Mouse (Mus musculus): ENCODE results near the gene Itga3.
A peak's percentile ranks its signal among the peaks of the same experiment; 100 is the strongest.

The Itga3 gene

DNA sequence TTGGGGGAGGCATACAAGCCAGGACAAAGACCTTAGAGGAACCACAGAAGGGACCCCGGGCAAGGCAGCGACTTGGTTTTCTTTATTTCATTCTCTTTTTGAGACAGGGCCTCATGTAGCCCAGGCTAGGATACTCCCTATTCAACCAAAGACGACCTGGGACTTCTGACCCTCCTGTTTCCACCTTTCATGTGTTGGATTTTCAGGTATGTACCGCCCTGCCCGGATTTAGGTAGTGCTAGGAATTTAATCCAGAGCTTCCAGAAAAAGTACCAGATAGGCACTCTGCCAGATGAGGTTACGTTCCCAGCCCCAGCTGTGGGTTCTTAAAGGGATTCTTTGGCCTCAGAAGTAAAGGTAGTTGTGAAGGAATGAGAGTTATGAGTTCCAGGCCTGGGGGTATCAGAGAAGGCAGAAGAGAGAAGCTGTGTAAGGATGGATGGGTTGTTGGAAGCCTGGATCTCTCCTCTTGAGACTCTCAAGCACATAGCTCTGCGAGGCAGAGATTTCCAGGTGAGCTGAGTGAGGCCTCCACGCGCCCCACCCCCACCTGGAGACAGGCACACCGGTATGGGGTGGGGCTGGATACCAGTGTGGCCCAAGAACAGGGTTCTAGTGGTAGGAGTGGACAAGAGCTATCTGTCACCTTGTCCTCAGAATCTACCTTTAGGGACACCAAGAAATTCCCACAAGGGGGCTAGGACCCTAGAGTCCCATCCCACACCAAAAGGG lies 7.2 kb downstream of the Itga3 start:
- DNase-seq: no peak

DNA sequence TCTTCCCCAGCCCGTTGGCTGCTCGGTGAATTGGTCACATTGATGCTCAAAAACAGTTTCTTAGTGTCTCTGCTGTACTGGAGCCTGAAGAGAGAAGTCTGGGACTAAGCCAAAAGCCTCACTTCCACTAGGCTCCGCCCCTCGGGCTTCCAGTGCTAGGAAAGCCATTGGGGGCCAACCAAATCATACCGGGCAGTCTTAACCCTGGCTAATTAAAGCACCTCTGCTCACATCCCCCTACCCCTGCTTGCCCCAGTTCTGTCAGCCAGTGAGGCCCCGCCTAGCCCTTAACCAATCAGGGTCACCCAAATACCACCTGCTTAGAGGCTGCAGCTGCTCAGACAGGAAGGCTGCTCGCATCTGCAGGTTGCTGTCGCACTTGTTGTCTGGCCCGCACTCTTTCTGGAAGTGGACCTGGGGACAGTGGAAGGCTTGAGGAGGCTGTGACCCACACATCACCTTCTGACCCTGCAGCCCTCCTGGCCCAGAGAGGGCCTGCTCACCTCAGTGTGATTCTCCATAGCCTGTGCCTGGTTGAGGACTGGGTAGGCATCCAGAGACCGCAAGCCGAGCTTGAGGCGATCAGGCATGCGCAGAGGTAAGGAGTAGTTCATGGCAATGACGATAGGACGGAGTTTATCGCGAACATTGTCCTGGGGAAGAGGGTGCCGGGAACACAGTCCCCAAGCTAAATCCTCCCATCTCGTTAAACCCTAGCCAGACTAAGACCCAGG lies 19.7 kb downstream of the Itga3 start:
- DNase-seq: peak; percentile 72

DNA sequence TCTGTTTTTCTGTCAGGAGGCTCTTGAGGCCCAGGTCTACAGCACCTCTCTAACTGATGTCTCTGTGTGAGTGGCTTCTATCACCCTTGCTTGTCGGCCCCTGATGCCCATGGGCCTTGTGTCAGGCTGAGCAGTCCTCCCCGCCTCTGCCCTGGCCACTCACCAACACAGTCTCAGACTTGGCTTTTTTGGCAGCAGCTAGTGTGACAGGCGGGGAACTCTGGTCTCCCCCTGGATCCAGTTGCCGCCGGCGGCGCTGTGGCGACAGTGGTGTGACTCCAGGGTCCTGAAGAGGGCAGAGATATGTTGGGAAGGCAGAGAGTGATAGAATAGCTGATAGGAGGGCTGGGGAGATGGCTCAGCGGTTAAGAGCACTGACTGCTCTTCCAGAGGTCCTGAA lies 23.5 kb downstream of the Itga3 start:
- DNase-seq: no peak

DNA sequence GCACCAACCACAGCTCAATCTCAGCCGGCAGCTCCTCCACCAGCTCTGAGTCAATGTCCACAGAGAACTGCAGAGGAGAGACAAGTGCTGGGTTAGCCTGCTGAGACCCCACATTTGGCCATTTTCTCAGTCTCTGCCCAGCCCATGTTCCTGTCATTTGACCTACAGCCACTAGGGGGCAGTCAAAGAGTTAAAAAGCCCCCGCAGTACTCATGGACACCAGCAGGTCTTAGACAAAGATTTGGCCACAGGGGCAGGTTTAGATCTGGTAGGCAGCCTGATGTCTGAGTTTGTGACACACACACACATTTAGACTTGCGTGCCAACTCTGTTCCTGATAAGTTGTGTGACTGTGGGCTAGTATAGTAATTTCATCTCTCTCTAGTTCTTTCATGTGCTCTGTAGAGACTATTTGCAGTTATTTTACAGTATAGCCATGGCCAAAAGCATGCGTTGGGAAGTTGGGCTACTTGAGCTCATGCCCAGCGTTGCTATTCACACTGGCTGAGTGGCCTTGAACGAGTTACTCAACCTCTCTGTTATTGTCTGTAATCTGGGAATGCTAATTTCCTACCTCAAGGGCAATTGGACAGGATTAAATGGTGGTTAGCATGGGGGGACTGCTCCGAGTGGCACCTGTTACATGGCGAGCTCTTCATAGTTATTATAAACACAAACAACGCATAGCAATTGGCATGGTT lies 29.5 kb downstream of the Itga3 start:
- peak; percentile 62 for DNase-seq

DNA sequence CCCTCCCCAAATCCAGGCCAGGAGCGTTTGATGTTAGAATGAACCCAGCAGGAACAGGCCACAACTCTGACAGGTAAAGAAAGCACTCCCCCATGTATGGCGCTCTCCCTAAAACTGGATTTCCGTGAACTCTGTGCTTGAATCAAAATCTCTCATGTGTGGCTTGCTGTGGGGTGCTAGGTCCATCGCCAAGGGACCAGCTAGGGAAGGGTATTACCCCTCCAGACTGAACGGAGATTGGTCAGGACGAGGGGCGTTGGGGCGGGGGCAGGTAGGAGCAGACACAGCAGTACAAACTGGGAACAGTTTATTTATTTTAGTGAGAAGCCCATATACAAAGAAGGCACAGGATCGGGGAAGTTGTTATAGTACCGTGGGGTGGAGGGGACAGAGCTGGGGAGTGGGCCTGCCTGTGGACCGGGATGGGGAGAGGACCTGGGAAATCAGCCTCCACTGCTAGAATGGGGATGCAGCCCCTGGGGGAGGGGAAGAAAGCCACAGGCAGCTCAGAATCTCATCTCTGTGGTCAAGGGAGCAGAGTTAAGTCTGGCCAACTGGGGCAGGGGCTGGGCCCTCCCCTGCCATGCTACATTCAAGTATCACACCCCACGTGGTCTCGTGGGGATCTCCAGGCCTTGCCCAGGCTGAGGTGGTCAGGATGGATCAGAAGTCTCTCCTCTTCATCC lies 32.3 kb downstream of the Itga3 start:
- no peak for DNase-seq

DNA sequence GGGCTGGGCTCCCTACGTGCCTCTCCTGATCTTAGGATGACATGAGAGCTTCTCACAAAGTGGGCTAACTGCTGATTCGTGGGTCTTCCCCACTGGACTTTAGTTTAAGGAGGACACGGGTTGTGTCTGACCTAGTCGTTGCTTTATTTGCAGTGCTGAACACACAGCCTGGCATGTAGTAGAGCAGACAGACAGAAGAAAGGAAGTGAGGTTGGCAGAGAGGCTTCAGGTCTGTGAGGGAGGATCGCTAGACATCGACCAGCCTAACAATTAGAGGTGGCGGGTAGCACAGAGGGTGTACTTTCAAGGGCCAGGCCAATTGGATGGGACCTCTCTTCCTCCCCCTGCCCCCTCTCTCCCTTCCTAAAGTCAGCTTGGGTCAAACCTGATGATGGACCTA lies 33.0 kb downstream of the Itga3 start:
- no peak for DNase-seq

DNA sequence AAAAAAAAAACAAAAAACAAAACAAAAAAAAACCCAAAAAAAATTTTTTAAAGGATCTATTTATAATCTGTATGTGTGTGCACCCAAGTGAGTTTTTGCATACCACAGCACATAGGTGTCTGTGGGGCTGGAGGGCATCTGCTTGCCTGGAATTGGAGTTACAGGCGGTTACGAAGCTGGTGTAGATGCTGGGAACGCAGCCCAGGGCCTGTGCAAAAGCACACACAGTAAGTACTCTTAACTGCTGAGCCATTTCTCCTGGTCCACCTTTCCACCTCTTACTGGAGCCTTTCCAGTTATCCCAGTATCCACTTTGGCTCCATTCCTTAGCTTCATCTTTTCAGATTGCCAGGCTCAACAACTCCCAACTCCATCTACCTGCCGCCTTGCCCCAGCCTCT lies 33.5 kb downstream of the Itga3 start:
- no peak for DNase-seq

DNA sequence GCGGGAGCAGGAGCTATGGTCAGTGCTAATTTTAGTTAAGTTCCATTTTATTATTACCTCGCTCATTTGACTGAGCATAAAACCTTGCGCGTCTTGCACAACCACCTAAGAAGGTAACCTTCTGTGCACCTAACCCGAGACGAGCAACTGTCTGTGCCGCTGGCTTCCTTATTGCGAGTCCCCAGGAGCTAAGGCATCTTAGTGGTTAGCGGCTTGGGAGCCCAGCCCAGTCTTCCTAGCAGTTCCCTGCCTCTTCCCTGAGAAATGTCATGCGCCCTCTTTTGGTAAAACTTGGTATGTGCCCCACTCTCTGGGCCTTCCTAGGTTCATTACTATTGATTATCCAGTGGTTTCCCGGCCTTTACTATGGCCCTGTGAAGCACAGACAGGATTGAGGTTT lies 34.5 kb downstream of the Itga3 start:
- peak; percentile 72 for DNase-seq

DNA sequence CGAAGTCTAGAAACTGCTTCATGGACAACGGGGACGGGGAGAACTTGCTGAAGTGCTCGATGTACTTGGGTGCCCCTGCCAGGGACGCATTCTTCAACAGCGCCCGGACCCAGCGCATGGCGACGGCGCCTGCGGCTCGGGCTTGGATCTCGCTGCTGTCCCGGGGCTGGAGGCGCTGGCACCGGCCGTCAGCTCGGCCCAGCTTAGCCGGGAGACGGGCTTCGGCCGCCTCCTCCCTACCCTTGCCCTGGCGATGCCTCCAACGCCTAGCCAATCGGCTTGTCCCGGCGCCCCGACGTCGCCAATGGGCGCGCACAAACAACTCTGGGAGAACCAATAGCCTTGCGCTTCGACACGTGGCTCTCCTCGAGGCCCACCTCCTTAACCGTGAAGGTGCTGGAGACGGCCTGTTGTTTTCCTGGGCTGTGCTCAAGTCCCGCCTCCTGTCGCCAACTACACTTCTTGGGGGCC lies 35.4 kb downstream of the Itga3 start, which contains the start of gene Pdk2:
Gene Pdk2 (minus strand): TSS at position 216 of the 471 bp plus-strand sequence.
- DNase-seq: peak; percentile 92

DNA sequence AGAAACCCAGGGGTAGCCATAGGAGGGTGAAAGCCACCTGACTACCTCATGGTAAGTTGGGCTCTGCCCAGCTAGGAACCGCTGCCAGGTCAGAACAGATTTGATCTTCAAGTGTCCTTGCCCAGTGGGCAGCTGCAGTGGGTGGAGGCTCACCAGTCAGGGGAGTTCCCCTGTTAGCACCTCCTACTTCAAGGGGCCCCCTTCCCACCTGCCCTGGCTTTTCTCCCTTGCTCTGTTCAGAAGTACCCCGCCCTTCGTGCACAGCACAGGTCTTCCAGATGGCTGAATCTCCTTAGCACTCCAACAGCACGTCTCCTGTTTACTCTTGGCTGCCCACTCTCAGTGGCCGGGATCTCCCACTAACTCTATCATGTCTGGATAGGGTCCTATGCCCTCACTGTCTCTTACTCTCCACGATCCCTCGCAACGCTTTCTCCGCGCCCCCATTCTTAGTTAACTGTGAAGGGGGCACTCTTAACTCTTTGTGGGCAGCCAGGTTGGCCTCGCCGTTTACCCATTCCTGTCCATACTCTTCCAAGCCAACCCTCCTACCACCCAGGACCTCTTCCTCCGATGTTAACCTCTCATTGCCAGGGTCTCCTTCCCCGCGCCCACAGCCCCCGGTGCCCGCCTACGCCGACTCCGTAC lies 36.0 kb downstream of the Itga3 start:
- DNase-seq: peak; percentile 52

DNA sequence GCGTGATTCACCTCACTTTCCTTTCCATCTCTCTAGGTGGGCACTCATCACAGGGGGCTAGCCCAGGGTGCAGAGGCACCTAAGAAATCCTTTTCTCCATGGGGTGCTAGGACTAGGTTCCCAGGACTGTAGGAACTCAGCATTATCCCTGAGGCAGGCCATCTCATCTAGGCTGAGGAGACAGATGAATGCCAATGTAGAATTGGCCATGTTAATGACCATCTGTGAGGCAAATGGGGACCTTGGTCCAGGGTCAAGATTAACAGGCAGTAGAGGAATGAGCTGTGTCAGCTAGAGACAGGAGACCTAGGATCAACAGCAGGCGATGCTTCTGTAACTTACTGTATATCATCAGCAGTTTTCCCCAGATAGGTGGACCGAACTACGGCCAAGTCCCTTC lies 36.8 kb downstream of the Itga3 start:
- no peak for DNase-seq

DNA sequence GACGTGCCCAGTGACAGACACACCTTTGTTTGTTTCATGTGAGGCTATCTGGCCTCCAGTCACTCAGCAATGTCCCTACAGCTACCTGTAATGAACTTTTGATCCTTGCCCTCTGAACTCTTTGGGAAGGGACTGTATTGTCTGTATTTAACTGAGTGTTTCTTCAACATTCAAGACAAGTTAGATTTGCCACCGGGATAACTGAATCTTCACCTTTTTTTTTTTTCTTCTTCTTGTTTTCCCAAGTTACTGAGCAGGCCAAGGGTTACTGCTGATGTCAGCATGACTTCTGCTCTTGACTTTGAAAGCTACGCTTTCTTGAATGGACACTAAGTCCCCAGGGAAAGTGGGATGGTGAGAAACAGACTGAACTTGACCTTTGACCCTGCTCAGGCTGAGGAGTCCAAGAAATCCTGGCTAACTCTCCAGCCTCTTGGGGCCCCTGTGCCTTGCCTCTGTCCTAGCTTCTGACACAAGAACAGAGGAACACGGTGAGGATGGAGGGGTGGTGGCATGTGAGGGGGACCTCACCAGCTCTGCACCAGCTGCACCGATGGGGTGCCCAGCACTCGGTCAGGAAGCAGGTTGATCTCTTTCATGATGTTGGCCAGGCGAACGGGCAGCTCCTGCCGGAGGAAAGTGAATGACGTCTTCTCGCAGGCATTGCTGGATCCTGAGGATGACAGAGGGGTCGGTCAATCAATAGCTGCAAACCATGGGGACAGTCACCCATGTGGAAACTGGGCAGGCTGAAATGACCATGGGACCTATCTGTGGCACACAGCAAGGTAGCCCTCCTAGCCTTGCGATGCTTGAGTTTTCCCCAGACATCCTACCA lies 37.6 kb downstream of the Itga3 start:
- DNase-seq: no peak

DNA sequence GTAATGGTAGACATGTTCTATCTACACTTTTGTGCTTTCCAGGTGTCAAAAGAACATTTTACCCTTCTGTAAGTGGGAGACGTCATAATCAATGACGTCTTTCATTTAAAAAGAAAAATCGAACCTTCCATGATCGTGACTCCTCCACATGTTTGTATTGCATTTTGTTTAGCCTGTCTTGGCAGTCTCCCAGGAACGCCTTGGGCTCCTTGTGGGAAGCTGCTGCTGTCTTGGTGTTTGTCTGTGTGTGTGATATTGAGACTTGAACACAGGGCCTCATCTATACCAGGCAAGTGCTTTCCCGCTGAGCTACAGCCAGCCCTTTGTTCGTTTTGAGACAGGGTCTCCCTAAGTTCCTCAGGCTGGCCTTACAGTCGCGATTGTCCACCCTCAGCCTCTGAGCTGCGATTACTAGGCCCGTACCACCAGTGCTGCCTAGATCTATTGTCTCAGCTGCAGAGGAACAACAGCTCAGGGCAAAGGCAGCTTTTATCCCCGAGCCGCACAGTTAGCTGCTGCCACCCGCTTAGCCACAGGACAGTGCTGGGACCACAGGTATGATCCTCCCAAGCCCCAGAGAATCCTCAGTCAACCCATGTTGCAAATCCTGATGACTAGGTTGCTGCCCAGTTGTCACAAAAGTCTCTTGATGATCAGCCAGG lies 38.3 kb downstream of the Itga3 start:
- no peak for DNase-seq

DNA sequence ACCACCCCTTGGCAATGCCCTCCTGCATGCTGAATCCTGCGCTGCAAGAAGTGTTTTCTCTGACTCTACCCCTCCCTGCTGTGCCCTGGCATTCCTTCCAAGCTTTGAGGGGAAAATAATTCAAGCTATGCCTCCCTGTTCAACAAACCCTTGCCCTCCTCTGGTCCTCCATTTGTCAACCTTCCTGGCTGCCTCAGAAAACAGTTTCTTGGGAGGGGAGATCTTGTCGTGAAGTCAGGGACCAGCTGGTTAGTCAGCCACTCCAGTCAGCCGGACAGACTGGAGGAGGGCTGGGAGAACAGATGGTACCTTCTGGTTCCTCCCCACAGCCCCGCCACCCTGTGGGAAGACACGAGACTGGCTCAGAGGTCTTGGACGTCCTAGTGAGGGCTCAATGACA lies 39.3 kb downstream of the Itga3 start:
- no peak for DNase-seq

DNA sequence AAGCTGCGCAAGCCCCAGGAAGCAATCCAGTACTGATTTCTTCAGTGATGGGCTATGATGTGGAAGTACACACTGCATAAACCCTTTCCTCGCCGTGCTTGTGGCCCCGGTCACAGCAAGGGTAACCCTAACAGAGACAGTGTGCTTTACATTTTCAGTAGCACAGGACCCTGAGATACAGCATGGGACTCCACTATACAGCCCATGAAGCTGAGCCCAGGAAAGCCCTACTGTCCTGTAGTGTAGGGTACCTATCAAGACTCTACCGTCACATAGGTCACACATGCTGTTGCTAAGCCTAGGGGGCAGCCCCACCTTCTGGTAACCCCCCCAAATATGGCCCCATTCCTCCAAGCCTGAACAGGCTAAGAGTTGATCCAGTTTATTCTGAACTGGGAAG lies 40.1 kb downstream of the Itga3 start:
- DNase-seq: no peak

DNA sequence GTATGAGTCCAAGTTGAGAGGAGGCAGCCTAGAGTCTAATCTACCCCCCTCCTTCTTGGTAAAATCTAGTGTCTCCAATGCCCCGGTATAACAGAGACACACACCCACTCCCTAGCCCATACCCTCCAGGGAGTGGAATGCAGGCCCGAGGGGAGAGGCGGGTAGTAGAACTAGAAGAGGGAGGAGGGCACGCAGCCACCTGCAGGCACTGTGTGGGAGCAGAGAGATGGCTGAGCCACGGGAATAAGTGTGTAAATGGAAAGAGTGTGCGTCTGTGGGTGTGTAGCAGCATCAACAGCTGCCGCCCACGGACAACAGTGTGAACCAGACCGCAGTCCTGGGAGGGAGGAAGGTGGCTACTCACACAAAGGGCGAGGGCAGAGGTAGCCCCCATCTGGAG lies 41.7 kb downstream of the Itga3 start:
- no peak for DNase-seq

DNA sequence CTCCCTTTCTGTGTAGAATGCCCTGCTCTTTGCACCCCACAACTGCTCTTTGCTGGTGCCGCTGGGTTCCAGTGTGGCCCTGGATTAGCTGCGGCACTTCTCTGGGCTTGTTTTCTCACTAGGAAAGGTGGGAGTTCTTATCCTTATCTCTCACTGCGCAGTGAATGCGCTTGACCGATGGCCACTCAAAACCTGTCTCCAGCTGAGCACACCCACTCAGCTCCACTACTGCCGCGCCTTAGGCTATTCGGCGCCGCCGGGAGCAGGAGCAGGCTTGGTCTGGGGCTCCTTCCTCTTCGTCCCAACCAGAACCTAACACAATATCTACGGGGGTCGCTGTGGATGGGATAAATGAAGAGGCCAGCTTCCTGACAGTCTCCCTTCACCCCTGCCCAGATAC lies 43.0 kb downstream of the Itga3 start:
- DNase-seq: no peak

DNA sequence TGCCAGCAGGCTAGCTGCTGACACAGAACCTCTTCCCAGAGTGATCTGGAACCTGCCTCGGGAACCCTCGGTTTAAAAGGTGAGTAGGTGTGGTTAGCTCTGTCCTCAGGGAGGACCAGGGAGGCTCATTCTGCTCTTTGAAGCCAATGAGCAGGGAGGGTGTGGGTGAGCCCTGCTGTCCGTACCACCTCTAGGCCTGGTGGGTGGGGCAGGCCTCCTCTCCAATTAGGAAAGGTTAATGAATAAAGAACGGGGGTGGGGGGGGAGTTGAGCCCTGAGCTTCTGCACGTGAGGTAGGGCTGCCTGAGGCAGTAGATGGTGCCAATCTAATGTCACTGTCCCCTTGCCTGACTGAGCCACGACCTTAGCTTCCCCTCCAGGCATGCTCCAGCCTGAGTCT lies 43.7 kb downstream of the Itga3 start:
- DNase-seq: no peak

DNA sequence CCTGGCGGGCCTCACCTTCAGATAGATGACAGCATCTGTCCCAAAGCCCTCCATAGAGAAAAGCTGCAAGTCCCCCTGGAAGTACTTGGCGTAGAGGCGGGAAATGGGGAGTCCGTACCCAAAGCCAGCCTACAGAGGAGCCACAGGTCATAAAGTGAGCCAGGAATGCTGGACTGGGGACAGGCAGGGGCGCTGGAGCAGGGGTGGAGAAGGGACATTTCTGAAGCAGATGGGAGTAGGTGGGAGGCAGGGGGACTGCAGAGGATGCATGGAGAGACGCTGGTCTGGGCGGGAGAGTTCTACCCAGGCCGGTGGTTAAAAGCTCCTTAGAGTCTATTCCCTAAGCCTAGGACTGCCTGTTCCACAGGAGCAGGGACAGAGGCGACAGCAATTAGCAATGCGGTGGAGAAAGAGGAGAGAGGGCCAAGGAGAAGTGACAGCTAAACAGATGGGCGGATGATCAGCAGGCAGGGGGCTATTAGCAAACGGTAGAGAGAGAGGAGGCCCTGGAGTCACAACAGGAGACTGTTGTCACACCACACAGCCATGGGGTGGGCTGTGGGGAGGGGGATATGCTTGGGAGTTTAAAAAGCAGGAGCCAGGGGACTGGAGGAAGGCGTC lies 48.6 kb downstream of the Itga3 start:
- DNase-seq: no peak

DNA sequence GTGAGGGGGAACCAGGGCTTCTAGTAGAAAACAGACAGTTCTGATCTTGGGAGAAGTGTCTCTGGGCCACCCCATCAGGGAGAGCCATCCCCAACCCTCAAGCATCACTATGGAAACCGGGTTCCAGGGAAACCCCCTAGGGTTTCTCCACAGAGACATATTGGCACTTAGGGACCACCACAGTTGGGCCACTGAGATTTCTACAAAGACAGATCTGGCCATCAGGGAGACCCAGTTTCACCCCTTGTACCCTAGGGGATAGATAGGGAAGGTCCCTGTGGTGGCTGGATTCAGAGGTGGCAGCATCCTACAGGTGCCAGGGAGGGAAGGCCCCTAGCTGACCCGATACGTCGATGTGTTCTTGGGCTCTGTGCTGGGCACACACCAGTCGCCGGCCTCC lies 49.8 kb downstream of the Itga3 start:
- DNase-seq: no peak

DNA sequence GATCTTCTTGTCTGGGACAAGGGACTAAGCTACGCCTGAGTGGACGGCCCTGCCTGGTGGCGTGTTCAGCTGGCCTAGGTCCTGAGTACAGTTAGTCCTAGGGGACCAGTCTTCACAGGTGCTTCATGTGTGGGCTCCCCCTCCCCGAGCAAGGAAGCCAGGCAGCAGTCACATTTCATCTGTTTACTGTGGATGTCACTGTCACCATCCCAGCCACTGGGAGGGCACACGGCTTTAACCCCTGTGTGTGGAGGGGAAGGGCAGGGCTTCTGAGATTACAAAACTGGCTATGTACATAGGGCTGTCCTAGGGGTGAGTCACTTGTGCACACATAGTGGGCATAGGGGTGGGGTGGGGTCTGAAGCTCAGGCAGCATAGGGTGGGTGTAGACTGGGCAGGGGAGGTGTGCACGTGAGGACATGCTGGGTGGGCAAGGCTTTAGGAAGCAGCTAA lies 50.5 kb downstream of the Itga3 start:
- DNase-seq: no peak

Measured in thymus, postnatal 14 days (tissue).